Mouse (Mus musculus) heart, adult 2 months (tissue): ENCODE data around the gene Sez6. TPM values are rescaled to one million over a fixed set of nuclear protein-coding genes. Genes with fewer than 3 reads are reported as not detected.
A peak's percentile ranks its signal among the peaks of the same experiment; 100 is the strongest.

Experiments
- DNase-seq, 2 experiments: peaks; one replicate each; pipeline ENCODE4 v3.0.0; 2021
- H3K27ac ChIP-seq: fragments of 200-600 bp; 2 replicates; pipeline ENCODE4 v1.8.1; 2022
- H3K27me3 ChIP-seq: fragments of 200-500 bp; 2 replicates; pipeline ENCODE4 v1.6.1; 2012; ENCODE audit warnings: mild to moderate bottlenecking, low read length, inconsistent platforms, mixed read lengths; ENCODE audit not compliant: control insufficient read depth, insufficient read depth
- H3K36me3 ChIP-seq: fragments of 200-500 bp; 2 replicates; pipeline ENCODE4 v1.6.1; 2012; ENCODE audit warnings: low read length, inconsistent platforms; ENCODE audit not compliant: control insufficient read depth, insufficient read depth
- H3K4me1 ChIP-seq: fragments of 200-500 bp; 2 replicates; pipeline ENCODE4 v1.6.1; 2011; ENCODE audit warnings: low read length; ENCODE audit not compliant: control insufficient read depth, insufficient read depth
- H3K4me3 ChIP-seq: fragments of 200-600 bp; 2 replicates; pipeline ENCODE4 v1.8.1; 2022
- H3K79me2 ChIP-seq: fragments of 200-500 bp; replicated peaks from 2 replicates; pipeline ENCODE4 v1.6.1; 2012; ENCODE audit warnings: mild to moderate bottlenecking, inconsistent platforms, low read length, moderate library complexity, mixed read lengths; ENCODE audit not compliant: control insufficient read depth, insufficient read depth
- H3K9ac ChIP-seq: fragments of 200-500 bp; 2 replicates; pipeline ENCODE4 v1.6.1; 2012; ENCODE audit warnings: low read depth, mild to moderate bottlenecking, control low read depth, inconsistent platforms, low read length, mixed read lengths
- CTCF ChIP-seq: fragments of 200-600 bp; IDR thresholded peaks from 2 replicates; pipeline ENCODE4 v1.8.1; 2022; ENCODE audit warnings: antibody characterized with exemption, mild to moderate bottlenecking, moderate library complexity
- EP300 ChIP-seq: fragments of 200-500 bp; IDR thresholded peaks from 2 replicates; pipeline ENCODE4 v1.6.1; 2011; ENCODE audit warnings: low read depth, low read length, control low read depth; ENCODE audit not compliant: insufficient read depth
- POLR2A ChIP-seq: fragments of 200-500 bp; IDR thresholded peaks from 2 replicates; pipeline ENCODE4 v1.6.1; 2011; ENCODE audit warnings: mild to moderate bottlenecking, low read depth, low read length, control low read depth; ENCODE audit not compliant: insufficient read depth
- WGBS: fragments of 180-500 bp; shearing (Covaris S2); methylation state at CpG from one replicate; pipeline ENCODE4 v1.1.7; 2018; 5-methylcytosine and 5-hydroxymethylcytosine counted together
- intact Hi-C: fragments of 180-260 bp; cut with DNase I; formaldehyde crosslinking; loops from one replicate; pipeline ENCODE4 v1.15.1; 2025
- polyA plus RNA-seq: library from polyadenylated mRNA; depleted of rRNA; stranded (reverse); fragments of >200 nt; gene quantifications from 2 replicates; pipeline ENCODE4 v1.2.3, GENCODE M21; 2012
- total RNA-seq, 2 experiments: library from RNA; stranded (reverse); gene quantifications; 2 replicates each; pipeline ENCODE4 v1.2.3; 2021

The Sez6 gene
- total and polyA plus RNA-seq, 3 experiments = 0.68 to 0.80 (median 0.70) TPM

- H3K27me3 ChIP-seq = no peaks in the 10 kb centered on the region
These were observed 35.4 kb downstream of the Sez6 start for GRCm38 (mm10) chr11:77966037-77966391.

GRCm38 (mm10) chr11:77967114-77967513, 36.5 kb downstream of the Sez6 start:
- WGBS = under 1% methylated on average over 4 of the region's 4 CpGs
- H3K4me3 ChIP-seq = no peak overlapping the region
- TF ChIP-seq EP300 (no peak), POLR2A (no peak), CTCF (peak; percentile 89)
- H3K4me1 ChIP-seq = no peaks in the 10 kb centered on the region
- no peaks in the 10 kb centered on the region for H3K79me2 ChIP-seq
- H3K27ac ChIP-seq = no peak overlapping the region
- DNase-seq = peak; percentile 61 to 79
- H3K9ac ChIP-seq = no peak overlapping the region
- intact Hi-C loops = loop anchor here (1.0 to 10.0 kb wide), 3 partner anchors 60 to 222 kb away; no protein-coding TSS in a partner anchor
- no peaks in the 10 kb centered on the region for H3K36me3 ChIP-seq
- no peaks in the 10 kb centered on the region for H3K27me3 ChIP-seq

More at GRCm38 (mm10) chr11:77966037-77966391, 35.4 kb downstream of the Sez6 start:
- Histone ChIP-seq H3K27ac (no peak overlapping the region), H3K9ac (no peak overlapping the region), H3K79me2 (no peaks in the 10 kb centered on the region), H3K36me3 (no peaks in the 10 kb centered on the region), H3K4me1 (no peaks in the 10 kb centered on the region), H3K4me3 (no peak overlapping the region)
- no peak for DNase-seq
- WGBS = 44% methylated on average over 5 of the region's 5 CpGs
- intact Hi-C loops = loop anchor here (5.0 to 10.0 kb wide), 2 partner anchors 59 to 221 kb away; no protein-coding TSS in a partner anchor
- no peak for TF ChIP-seq POLR2A

DNA sequence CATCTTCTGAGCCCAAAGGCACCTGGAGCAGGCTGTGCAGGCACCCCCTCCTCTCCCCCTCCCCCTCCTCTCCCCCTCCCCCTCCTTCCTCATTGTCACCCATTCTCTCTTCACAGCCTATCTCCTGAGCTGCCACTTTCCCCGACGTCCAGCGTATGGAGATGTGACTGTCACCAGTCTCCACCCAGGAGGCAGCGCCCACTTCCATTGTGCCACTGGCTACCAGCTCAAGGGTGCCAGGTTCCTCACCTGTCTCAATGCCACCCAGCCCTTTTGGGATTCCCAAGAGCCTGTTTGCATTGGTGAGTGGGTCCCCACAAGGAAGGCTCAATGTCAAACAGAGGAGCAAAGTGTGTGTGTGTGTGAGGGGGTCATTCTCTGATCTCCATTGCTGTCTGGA, 38.2 kb downstream of the Sez6 start:
- H3K27ac ChIP-seq = no peak overlapping the region
- H3K9ac ChIP-seq = no peak overlapping the region
- peaks cover 4% of the 10 kb centered on the region for H3K4me1 ChIP-seq
- no peak overlapping the region for H3K4me3 ChIP-seq
- H3K79me2 ChIP-seq = no peaks in the 10 kb centered on the region
- WGBS = 55% methylated on average over 4 of the region's 4 CpGs
- H3K36me3 ChIP-seq = no peaks in the 10 kb centered on the region
- DNase-seq = no peak
- no peak for TF ChIP-seq EP300
- no peak for TF ChIP-seq CTCF
- TF ChIP-seq POLR2A = no peak
- H3K27me3 ChIP-seq = no peaks in the 10 kb centered on the region
- intact Hi-C loops = loop anchor here (5.0 to 10.0 kb wide), 2 partner anchors 61 to 224 kb away; no protein-coding TSS in a partner anchor

- Histone ChIP-seq H3K4me1 (peaks cover 4% of the 10 kb centered on the region), H3K4me3 (no peak overlapping the region), H3K79me2 (no peaks in the 10 kb centered on the region), H3K9ac (no peak overlapping the region), H3K36me3 (no peaks in the 10 kb centered on the region), H3K27me3 (0 out of 2 replicates have a peak, but pooled peaks cover 2% of the 10 kb centered on the region), H3K27ac (no peak overlapping the region)
- TF ChIP-seq EP300 (no peak), CTCF (0 out of 2 replicates have a peak, but pooled peaks have one; percentile 6), POLR2A (no peak)
- 78% methylated on average over 6 of the region's 6 CpGs for WGBS
- intact Hi-C loops = no loop called here
- no peak for DNase-seq
These were observed 40.1 kb downstream of the Sez6 start for GRCm38 (mm10) chr11:77970718-77971117.

GRCm38 (mm10) chr11:77973520-77973919, 42.9 kb downstream of the Sez6 start:
- H3K79me2 ChIP-seq = no peaks in the 10 kb centered on the region
- intact Hi-C loops = no loop called here
- TF ChIP-seq POLR2A (no peak), CTCF (no peak), EP300 (no peak)

DNA sequence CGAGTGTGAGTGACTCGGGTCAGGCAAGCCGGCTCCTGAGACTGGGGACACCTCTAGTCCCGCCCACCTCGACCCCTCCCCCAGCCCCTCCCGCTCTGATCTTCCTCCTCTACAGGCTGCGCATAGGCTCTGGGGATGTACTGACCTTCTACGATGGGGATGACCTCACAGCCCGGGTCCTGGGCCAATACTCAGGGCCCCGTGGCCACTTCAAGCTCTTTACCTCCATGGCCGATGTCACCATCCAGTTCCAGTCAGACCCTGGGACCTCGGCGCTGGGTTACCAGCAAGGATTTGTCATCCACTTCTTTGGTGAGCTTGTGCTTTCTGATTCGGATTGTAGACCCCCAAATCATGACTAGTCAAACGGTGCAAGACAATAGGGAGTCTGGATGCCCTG, 43.7 kb downstream of the Sez6 start:
- 30% methylated on average over 15 of the region's 15 CpGs for WGBS
- DNase-seq = no peak
- Histone ChIP-seq H3K4me3 (peak overlapping the region; percentile 22; the same call in 1 of the 2 replicates), H3K79me2 (no peaks in the 10 kb centered on the region), H3K27ac (peak overlapping the region; percentile 68; the same call in 1 of the 2 replicates), H3K4me1 (peaks cover 4% of the 10 kb centered on the region), H3K36me3 (no peaks in the 10 kb centered on the region), H3K9ac (no peak overlapping the region), H3K27me3 (0 out of 2 replicates have a peak, but pooled peaks cover 2% of the 10 kb centered on the region)
- intact Hi-C loops = no loop called here
- no peak for TF ChIP-seq EP300
- no peak for TF ChIP-seq CTCF
- TF ChIP-seq POLR2A = no peak

More at GRCm38 (mm10) chr11:77973520-77973919, 42.9 kb downstream of the Sez6 start:
- H3K27ac ChIP-seq = peak overlapping the region; percentile 68
- H3K36me3 ChIP-seq = no peaks in the 10 kb centered on the region
- H3K4me3 ChIP-seq = peak overlapping the region; percentile 22; the same call in 1 of the 2 replicates
- 58% methylated on average over 7 of the region's 7 CpGs for WGBS
- 0 out of 2 replicates have a peak, but pooled peaks cover 2% of the 10 kb centered on the region for H3K27me3 ChIP-seq
- DNase-seq = no peak
- no peak overlapping the region for H3K9ac ChIP-seq
- peaks cover 4% of the 10 kb centered on the region for H3K4me1 ChIP-seq
